Mouse (Mus musculus) heart, embryonic 15.5 days (tissue): ENCODE measurements around the gene B430218F22Rik. TPM values are rescaled to one million over a fixed set of nuclear protein-coding genes. Genes with fewer than 3 reads are reported as not detected.

Experiments used
- ATAC-seq: fragments of 200-750 bp; cut with Nextera tagmentation; replicated peaks from 2 replicates; pipeline ENCODE4 v1.8.0; 2017; ENCODE audit warnings: low read depth, moderate TSS enrichment; ENCODE audit not compliant: insufficient number of reproducible peaks, insufficient read depth, low FRiP score
- H3K27ac ChIP-seq: fragments of 300-500 bp; sonication (generic); 2 replicates; pipeline ENCODE4 v1.5.1; 2015; ENCODE audit warnings: mild to moderate bottlenecking, inconsistent platforms
- H3K27me3 ChIP-seq: fragments of 300-500 bp; sonication (generic); 2 replicates; pipeline ENCODE4 v1.6.1; 2015; ENCODE audit warnings: inconsistent platforms
- H3K36me3 ChIP-seq: fragments of 300-500 bp; sonication (generic); 2 replicates; pipeline ENCODE4 v1.6.1; 2015; ENCODE audit warnings: mild to moderate bottlenecking, inconsistent platforms
- H3K4me1 ChIP-seq: fragments of 300-500 bp; sonication (generic); replicated peaks from 2 replicates; pipeline ENCODE4 v1.6.1; 2015; ENCODE audit warnings: inconsistent platforms
- H3K4me2 ChIP-seq: fragments of 300-500 bp; sonication (generic); 2 replicates; pipeline ENCODE4 v1.6.1; 2015; ENCODE audit warnings: inconsistent platforms, mild to moderate bottlenecking, moderate library complexity
- H3K4me3 ChIP-seq: fragments of 300-500 bp; sonication (generic); 2 replicates; pipeline ENCODE4 v1.5.1; 2015; ENCODE audit warnings: mild to moderate bottlenecking, inconsistent platforms
- H3K9ac ChIP-seq: fragments of 300-500 bp; sonication (generic); 2 replicates; pipeline ENCODE4 v1.6.1; 2015; ENCODE audit warnings: mild to moderate bottlenecking, inconsistent platforms
- H3K9me3 ChIP-seq: fragments of 300-500 bp; sonication (generic); replicated peaks from 2 replicates; pipeline ENCODE4 v1.6.1; 2016; ENCODE audit warnings: inconsistent platforms
- WGBS: fragments of 180-500 bp; shearing (Covaris S2); methylation state at CpG from one replicate; pipeline ENCODE4 v1.1.7; 2015; ENCODE audit warnings: mixed read lengths; 5-methylcytosine and 5-hydroxymethylcytosine counted together
- polyA plus RNA-seq: library from polyadenylated mRNA; unstranded; fragments of >200 nt; fragmentation: Nextera tagmentation; extraction: Ambion mirVana; gene quantifications from 2 replicates; pipeline ENCODE4 v1.2.1, GENCODE M21; 2015

B430218F22Rik gene
- polyA plus RNA-seq, 1 experiment from 2014 or later = 0.48 TPM

- Histone ChIP-seq H3K9me3 (no peaks in the 10 kb centered on the region), H3K36me3 (no peaks in the 10 kb centered on the region), H3K4me1 (no peaks in the 10 kb centered on the region), H3K4me2 (no peak overlapping the region), H3K27me3 (no peaks in the 10 kb centered on the region), H3K27ac (no peak overlapping the region), H3K9ac (no peak overlapping the region), H3K4me3 (no peak overlapping the region)
- ATAC-seq = no peak
- 66% methylated on average over 6 of the region's 6 CpGs for WGBS
These were observed 25.0 kb downstream of the B430218F22Rik start for GRCm38 (mm10) chr13:118411297-118411992.

- WGBS = 52% methylated on average over 4 of the region's 4 CpGs
- no peak for ATAC-seq
- Histone ChIP-seq H3K4me2 (no peak overlapping the region), H3K27me3 (no peaks in the 10 kb centered on the region), H3K9ac (no peak overlapping the region), H3K4me3 (no peak overlapping the region), H3K4me1 (no peaks in the 10 kb centered on the region), H3K36me3 (no peaks in the 10 kb centered on the region), H3K9me3 (no peaks in the 10 kb centered on the region), H3K27ac (no peak overlapping the region)
These were observed 31.7 kb downstream of the B430218F22Rik start for GRCm38 (mm10) chr13:118418163-118418562.

GRCm38 (mm10) chr13:118420408-118420807, 34.0 kb downstream of the B430218F22Rik start:
- Histone ChIP-seq H3K4me2 (no peak overlapping the region), H3K27ac (no peak overlapping the region), H3K36me3 (no peaks in the 10 kb centered on the region), H3K4me3 (no peak overlapping the region), H3K9me3 (no peaks in the 10 kb centered on the region), H3K9ac (no peak overlapping the region), H3K4me1 (no peaks in the 10 kb centered on the region), H3K27me3 (no peaks in the 10 kb centered on the region)
- no peak for ATAC-seq
- 75% methylated on average over 1 of the region's 1 CpGs for WGBS

GRCm38 (mm10) chr13:118420847-118421246, 34.4 kb downstream of the B430218F22Rik start:
- Histone ChIP-seq H3K27ac (no peak overlapping the region), H3K4me2 (no peak overlapping the region), H3K27me3 (no peaks in the 10 kb centered on the region), H3K36me3 (no peaks in the 10 kb centered on the region), H3K4me3 (no peak overlapping the region), H3K4me1 (no peaks in the 10 kb centered on the region), H3K9me3 (no peaks in the 10 kb centered on the region), H3K9ac (no peak overlapping the region)
- ATAC-seq = no peak
- WGBS = 35% methylated on average over 1 of the region's 1 CpGs

Other genes with a start within 250 kb of the B430218F22Rik start
- gene Mrps30, start 622 bp downstream of the B430218F22Rik start, polyA plus RNA-seq = 28.4 and 29.7 TPM in 2 replicates